Comparison of ENCODE assay signal across 19 mouse cellular contexts in genomic region chr1:179553949-179554347, GRCm38 (mm10). TPM values are rescaled to one million over a fixed set of nuclear protein-coding genes. Genes with fewer than 3 reads are reported as not detected.
DNase-seq lines count a peak whose midpoint lies in the region; ATAC-seq and TF ChIP-seq lines count a peak whose summit lies in the region.
"Had no signal": no experiment of that assay in that cellular context is flagged by ENCODE, and none has a peak within 500 bp of the region (broad histone marks: within the 10 kb centered on the region; RNA-seq: fewer than 3 reads in every experiment).

No protein-coding gene starts in this region.

- no peaks in the 10 kb centered on the region for H3K27me3 ChIP-seq in heart, adult 2 months (ENCODE audit: control insufficient read depth, insufficient read depth, low read length)
- no peaks in the 10 kb centered on the region for H3K27me3 ChIP-seq in heart, embryonic 12.5 days (replicated peaks)
- H3K27me3 ChIP-seq in lung, embryonic 16.5 days (ENCODE audit: control insufficient read depth, insufficient read depth, low read depth, low read length), result no peaks in the 10 kb centered on the region
- no peaks in the 10 kb centered on the region for H3K27me3 ChIP-seq in MEL (ENCODE audit: control insufficient read depth in 1 of 2, insufficient read depth in 2 of 2, low read length in 2 of 2)
- no peaks in the 10 kb centered on the region for H3K27me3 ChIP-seq in liver, embryonic 16.5 days (ENCODE audit: control insufficient read depth, insufficient read depth, low read depth, low read length)
- H3K27me3 ChIP-seq: forebrain, embryonic 12.5 days; hindbrain, embryonic 15.5 days; intestine, embryonic 15.5 days; kidney, embryonic 15.5 days; lung, embryonic 15.5 days; stomach, embryonic 15.5 days had no signal

- no peak for ATAC-seq in heart, embryonic 12.5 days (ENCODE audit: insufficient number of reproducible peaks, low FRiP score)
- ATAC-seq in lung, embryonic 16.5 days (ENCODE audit: low read depth), result no peak
- ATAC-seq in liver, embryonic 16.5 days (ENCODE audit: low read depth), result no peak
- ATAC-seq: intestine, embryonic 15.5 days; midbrain, embryonic 16.5 days had no signal

- DNase-seq in heart, adult 2 months, result no peak
- DNase-seq in lung, postnatal 36 days, result no peak
- peak; percentile 42 for DNase-seq in MEL (ENCODE audit: low read depth, low spot score)
- no peak for DNase-seq in B cell, adult 2 months
- DNase-seq in left cerebral cortex, adult 11 months (ENCODE audit: low spot score), result no peak
- DNase-seq: cerebellum, adult 8-10 months; heart, adult 18-20 months; right cerebral cortex, postnatal 14 days; thymus, adult 18-20 months had no signal

- TF ChIP-seq EP300 in heart, adult 2 months (IDR thresholded peaks at IDR 0.05; ENCODE audit: insufficient read depth, low read depth, low read length), result no peak
- no peak for TF ChIP-seq EP300 in MEL (IDR thresholded peaks at IDR 0.05; ENCODE audit: low read depth in 1 of 2, low read length in 2 of 2)

- TF ChIP-seq POLR2A in heart, adult 2 months (IDR thresholded peaks at IDR 0.05; ENCODE audit: insufficient read depth, low read depth, low read length), result no peak
- TF ChIP-seq POLR2A in MEL (IDR thresholded peaks at IDR 0.05; ENCODE audit: control insufficient read depth in 1 of 2, insufficient read depth in 1 of 2, low read depth in 1 of 2, low read length in 2 of 2, poor library complexity in 1 of 2), result no peak

- no peak for TF ChIP-seq CTCF in heart, adult 2 months (IDR thresholded peaks at IDR 0.05)
- no peak for TF ChIP-seq CTCF in MEL (IDR thresholded peaks at IDR 0.05 in 2 of 3, conservative IDR thresholded peaks at IDR 0.05 in 1 of 3; ENCODE audit: control insufficient read depth in 1 of 3, insufficient read depth in 1 of 3, low read depth in 2 of 3, low read length in 3 of 3, poor library complexity in 1 of 3, severe bottlenecking in 1 of 3)

- no peak overlapping the region for H3K4me3 ChIP-seq in heart, adult 2 months
- no peak overlapping the region for H3K4me3 ChIP-seq in heart, embryonic 12.5 days
- H3K4me3 ChIP-seq in lung, embryonic 16.5 days (ENCODE audit: low read length), result no peak overlapping the region
- no peak overlapping the region for H3K4me3 ChIP-seq in MEL (ENCODE audit: control insufficient read depth in 1 of 2, insufficient read depth in 1 of 2, low read depth in 2 of 2, low read length in 2 of 2)
- H3K4me3 ChIP-seq in liver, embryonic 16.5 days (ENCODE audit: low read depth, low read length), result no peak overlapping the region
- H3K4me3 ChIP-seq: forebrain, embryonic 12.5 days; hindbrain, embryonic 15.5 days; intestine, embryonic 15.5 days; kidney, embryonic 15.5 days; lung, embryonic 15.5 days; stomach, embryonic 15.5 days had no signal

- no peak for TF ChIP-seq RAD21 in MEL (IDR thresholded peaks at IDR 0.05; ENCODE audit: low read depth, low read length)

- no peak overlapping the region for H3K4me2 ChIP-seq in heart, embryonic 12.5 days
- no peak overlapping the region for H3K4me2 ChIP-seq in lung, embryonic 16.5 days (ENCODE audit: low read depth, low read length)
- H3K4me2 ChIP-seq in liver, embryonic 16.5 days (ENCODE audit: low read depth, low read length), result no peak overlapping the region
- H3K4me2 ChIP-seq: forebrain, embryonic 12.5 days; hindbrain, embryonic 15.5 days; intestine, embryonic 15.5 days; kidney, embryonic 15.5 days; lung, embryonic 15.5 days; stomach, embryonic 15.5 days had no signal

- peaks cover 31% of the 10 kb centered on the region for H3K36me3 ChIP-seq in heart, adult 2 months (ENCODE audit: control insufficient read depth, insufficient read depth, low read length)
- no peaks in the 10 kb centered on the region for H3K36me3 ChIP-seq in heart, embryonic 12.5 days
- H3K36me3 ChIP-seq in lung, embryonic 16.5 days (ENCODE audit: control insufficient read depth, insufficient read depth, low read length), result no peaks in the 10 kb centered on the region
- peaks cover 0 to 45% of the 10 kb centered on the region in 2 experiments; a peak in 2 of 4 replicates for H3K36me3 ChIP-seq in MEL (ENCODE audit: control insufficient read depth in 1 of 2, insufficient read depth in 2 of 2, low read length in 2 of 2)
- no peaks in the 10 kb centered on the region for H3K36me3 ChIP-seq in liver, embryonic 16.5 days (ENCODE audit: control insufficient read depth, insufficient read depth)
- H3K36me3 ChIP-seq: forebrain, embryonic 12.5 days; hindbrain, embryonic 15.5 days; intestine, embryonic 15.5 days; kidney, embryonic 15.5 days; lung, embryonic 15.5 days; stomach, embryonic 15.5 days had no signal

- H3K9ac ChIP-seq in heart, adult 2 months (ENCODE audit: low read depth, low read length), result 0 out of 2 replicates have a peak overlapping the region, but pooled peaks have one; percentile 48
- H3K9ac ChIP-seq in heart, embryonic 12.5 days, result no peak overlapping the region
- H3K9ac ChIP-seq in lung, embryonic 16.5 days (ENCODE audit: low read length), result 0 out of 2 replicates have a peak overlapping the region, but pooled peaks have one; percentile 16
- H3K9ac ChIP-seq in MEL (ENCODE audit: control insufficient read depth, low read depth, low read length, poor library complexity, severe bottlenecking), result no peak overlapping the region
- H3K9ac ChIP-seq in liver, embryonic 16.5 days (ENCODE audit: low read depth, low read length), result no peak overlapping the region
- H3K9ac ChIP-seq: forebrain, embryonic 12.5 days; hindbrain, embryonic 15.5 days; intestine, embryonic 15.5 days; kidney, embryonic 15.5 days; lung, embryonic 15.5 days; stomach, embryonic 15.5 days had no signal

- 48% methylated on average over 4 of the region's 4 CpGs for WGBS in heart, adult 2 months
- 73% methylated on average over 4 of the region's 4 CpGs for WGBS in heart, embryonic 12.5 days
- WGBS in lung, embryonic 16.5 days, result 74% methylated on average over 4 of the region's 4 CpGs
- WGBS in liver, embryonic 16.5 days (ENCODE audit: insufficient replicate concordance), result 52% methylated on average over 4 of the region's 4 CpGs

- no peaks in the 10 kb centered on the region for H3K9me3 ChIP-seq in heart, embryonic 12.5 days (replicated peaks)
- no peaks in the 10 kb centered on the region for H3K9me3 ChIP-seq in lung, embryonic 16.5 days (ENCODE audit: control insufficient read depth, low read length)
- no peaks in the 10 kb centered on the region for H3K9me3 ChIP-seq in MEL (replicated peaks; ENCODE audit: insufficient read depth, low read length)
- no peaks in the 10 kb centered on the region for H3K9me3 ChIP-seq in liver, embryonic 16.5 days (replicated peaks; ENCODE audit: control insufficient read depth, low read length)
- H3K9me3 ChIP-seq: forebrain, embryonic 12.5 days; hindbrain, embryonic 15.5 days; intestine, embryonic 15.5 days; kidney, embryonic 15.5 days; lung, embryonic 15.5 days; stomach, embryonic 15.5 days had no signal

- H3K4me1 ChIP-seq in heart, adult 2 months (ENCODE audit: control insufficient read depth, insufficient read depth, low read length), result peaks cover 28% of the 10 kb centered on the region
- peaks cover 22% of the 10 kb centered on the region for H3K4me1 ChIP-seq in heart, embryonic 12.5 days (replicated peaks)
- H3K4me1 ChIP-seq in lung, embryonic 16.5 days (replicated peaks; ENCODE audit: control insufficient read depth, insufficient read depth, low read length), result peaks cover 10% of the 10 kb centered on the region
- peaks cover 20 to 26% of the 10 kb centered on the region in 2 experiments for H3K4me1 ChIP-seq in MEL (ENCODE audit: control insufficient read depth in 1 of 2, insufficient read depth in 2 of 2, low read length in 2 of 2)
- H3K4me1 ChIP-seq in liver, embryonic 16.5 days (ENCODE audit: control insufficient read depth, low read depth, low read length), result peaks cover 42% of the 10 kb centered on the region
- H3K4me1 ChIP-seq: intestine, embryonic 15.5 days had no signal

- H3K27ac ChIP-seq in heart, adult 2 months, result peak overlapping the region; percentile 15; the same call in 1 of the 2 replicates
- no peak overlapping the region for H3K27ac ChIP-seq in heart, embryonic 12.5 days (ENCODE audit: poor library complexity, severe bottlenecking)
- 0 out of 2 replicates have a peak overlapping the region, but pooled peaks have one; percentile 25 for H3K27ac ChIP-seq in lung, embryonic 16.5 days (ENCODE audit: low read length)
- no peak overlapping the region for H3K27ac ChIP-seq in MEL (ENCODE audit: control insufficient read depth, low read depth, low read length)
- peak overlapping the region; percentile 42; the same call in 1 of the 2 replicates for H3K27ac ChIP-seq in liver, embryonic 16.5 days (ENCODE audit: low read length)
- H3K27ac ChIP-seq: forebrain, embryonic 12.5 days; hindbrain, embryonic 15.5 days; intestine, embryonic 15.5 days; kidney, embryonic 15.5 days; lung, embryonic 15.5 days; stomach, embryonic 15.5 days had no signal

- peaks cover 7% of the 10 kb centered on the region for H3K79me2 ChIP-seq in heart, adult 2 months (replicated peaks; ENCODE audit: control insufficient read depth, insufficient read depth, low read length)
- H3K79me2 ChIP-seq in MEL (ENCODE audit: control insufficient read depth, insufficient read depth, low read length, poor library complexity), result peaks cover 9% of the 10 kb centered on the region

- intact Hi-C loops in heart, adult 2 months (cut with DNase I), result no loop called here

RNA-seq across cellular contexts. Expression of gene Cnst, which starts 7.8 kb away (rescaled TPM):
- total RNA-seq in heart, adult 2 months (2021), result 10 to 100 TPM; 46.7 to 48.8 TPM
- polyA plus RNA-seq in heart, adult 2 months (2012; rRNA removed), result 23.4 and 45.9 TPM in 2 replicates
- 20.5 and 22.2 TPM in 2 replicates for polyA plus RNA-seq in heart, embryonic 12.5 days (2016; fragmentation: Nextera tagmentation; extraction: Ambion mirVana)
- 18.0 and 18.9 TPM in 2 replicates for polyA plus RNA-seq in lung, embryonic 16.5 days (2015; fragmentation: Nextera tagmentation; extraction: Ambion mirVana)
- 10.4 and 11.9 TPM in 2 replicates for total RNA-seq in MEL (2012; rRNA removed)
- 10 to 100 TPM in 1 of 2 experiments, not detected in 1; 12.1 TPM for polyA plus RNA-seq in MEL (2012; ENCODE audit: insufficient read depth in 1 of 2, insufficient read length in 2 of 2, low read depth in 1 of 2, low replicate concordance in 2 of 2, missing spikeins in 1 of 2)
- polyA plus RNA-seq in liver, embryonic 16.5 days (2015; fragmentation: Nextera tagmentation; extraction: Ambion mirVana), result 11.6 and 11.8 TPM in 2 replicates

RNA-seq across cellular contexts. Expression of gene Tfb2m, which starts 7.9 kb away (rescaled TPM):
- 10 to 100 TPM; 51.3 to 58.3 TPM for total RNA-seq in heart, adult 2 months (2021)
- 19.2 and 33.6 TPM in 2 replicates for polyA plus RNA-seq in heart, adult 2 months (2012; rRNA removed)
- polyA plus RNA-seq in heart, embryonic 12.5 days (2016; fragmentation: Nextera tagmentation; extraction: Ambion mirVana), result 25.6 and 26.1 TPM in 2 replicates
- 32.0 and 33.6 TPM in 2 replicates for polyA plus RNA-seq in lung, embryonic 16.5 days (2015; fragmentation: Nextera tagmentation; extraction: Ambion mirVana)
- total RNA-seq in MEL (2012; rRNA removed), result 17.3 and 19.3 TPM in 2 replicates
- 10 to 100 TPM in 1 of 2 experiments, not detected in 1; 20.9 TPM for polyA plus RNA-seq in MEL (2012; ENCODE audit: insufficient read depth in 1 of 2, insufficient read length in 2 of 2, low read depth in 1 of 2, low replicate concordance in 2 of 2, missing spikeins in 1 of 2)
- 7.7 and 10.0 TPM in 2 replicates for polyA plus RNA-seq in liver, embryonic 16.5 days (2015; fragmentation: Nextera tagmentation; extraction: Ambion mirVana)

RNA-seq across cellular contexts. Expression of gene Smyd3, which starts 36.1 kb away (rescaled TPM):
- total RNA-seq in heart, adult 2 months (2021), result 1 to 10 TPM; 7.6 to 8.1 TPM
- 2.7 and 4.2 TPM in 2 replicates for polyA plus RNA-seq in heart, adult 2 months (2012; rRNA removed)
- polyA plus RNA-seq in heart, embryonic 12.5 days (2016; fragmentation: Nextera tagmentation; extraction: Ambion mirVana), result 11.5 and 12.2 TPM in 2 replicates
- polyA plus RNA-seq in lung, embryonic 16.5 days (2015; fragmentation: Nextera tagmentation; extraction: Ambion mirVana), result 16.8 and 19.1 TPM in 2 replicates
- 17.4 and 18.2 TPM in 2 replicates for total RNA-seq in MEL (2012; rRNA removed)
- 10 to 100 TPM in 1 of 2 experiments, not detected in 1; 13.3 TPM for polyA plus RNA-seq in MEL (2012; ENCODE audit: insufficient read depth in 1 of 2, insufficient read length in 2 of 2, low read depth in 1 of 2, low replicate concordance in 2 of 2, missing spikeins in 1 of 2)
- polyA plus RNA-seq in liver, embryonic 16.5 days (2015; fragmentation: Nextera tagmentation; extraction: Ambion mirVana), result 5.4 and 6.4 TPM in 2 replicates

Comparison
In these comparisons a context has a peak if more than half of its experiments do, and no peak if none do; other contexts are left out.
1. H3K27ac ChIP-seq: peak in heart, adult 2 months (single experiment), lung, embryonic 16.5 days (single experiment) and liver, embryonic 16.5 days (single experiment); none in heart, embryonic 12.5 days (single experiment) and MEL (single experiment).
2. H3K9ac ChIP-seq: peak in heart, adult 2 months (single experiment) and lung, embryonic 16.5 days (single experiment); none in heart, embryonic 12.5 days (single experiment), MEL (single experiment) and liver, embryonic 16.5 days (single experiment).